Mouse (Mus musculus): Measurements from ENCODE around the gene Glt1d1.
"Not testable (repeated sequence)": the region's sequence is repeated elsewhere in the genome, so short reads cannot be mapped to it uniquely, and the experiment has no call there.

The Glt1d1 gene

DNA sequence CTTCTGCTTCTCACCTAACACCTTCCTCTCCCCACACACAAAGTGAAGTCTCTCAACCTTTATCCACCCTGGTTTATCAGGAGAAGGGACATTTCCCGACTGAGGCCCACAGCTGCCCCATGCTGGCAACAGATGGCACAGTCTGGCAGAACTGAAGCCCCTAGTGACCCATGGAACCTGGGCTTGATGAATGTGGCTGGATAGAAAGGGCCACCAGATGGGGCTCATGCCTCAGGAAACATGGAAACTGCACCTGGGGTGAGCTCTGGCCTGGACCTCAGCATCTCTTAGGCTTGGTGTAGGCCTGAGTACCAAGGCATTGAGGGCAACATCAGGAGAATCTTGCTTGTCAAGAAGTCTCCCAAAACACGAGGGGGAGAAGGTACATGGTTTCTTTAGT, 66.5 kb downstream of the Glt1d1 start:
- no peak for DNase-seq (ENCODE audit: low spot score in 2 of 2)

DNA sequence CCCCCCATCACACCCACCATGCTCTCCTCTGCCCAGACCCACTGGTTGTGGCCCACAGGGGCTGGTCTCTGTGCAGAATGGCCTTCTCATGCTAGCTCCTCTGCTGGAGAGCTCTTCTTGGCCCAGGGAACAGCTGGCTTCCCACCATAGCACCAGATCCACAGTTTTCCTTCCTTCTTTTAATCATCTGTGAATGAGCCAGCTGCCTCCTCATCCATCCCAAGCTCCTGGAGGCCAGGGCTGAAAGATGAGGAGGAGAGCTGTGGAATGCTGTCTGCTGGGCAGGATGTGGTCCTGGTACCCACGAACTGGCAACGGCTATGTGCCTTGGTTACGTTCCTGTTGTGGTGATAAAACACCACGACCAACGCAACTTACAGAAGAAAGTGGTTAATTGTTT, 67.6 kb downstream of the Glt1d1 start:
- no peak for DNase-seq (ENCODE audit: low spot score in 2 of 2)

DNA sequence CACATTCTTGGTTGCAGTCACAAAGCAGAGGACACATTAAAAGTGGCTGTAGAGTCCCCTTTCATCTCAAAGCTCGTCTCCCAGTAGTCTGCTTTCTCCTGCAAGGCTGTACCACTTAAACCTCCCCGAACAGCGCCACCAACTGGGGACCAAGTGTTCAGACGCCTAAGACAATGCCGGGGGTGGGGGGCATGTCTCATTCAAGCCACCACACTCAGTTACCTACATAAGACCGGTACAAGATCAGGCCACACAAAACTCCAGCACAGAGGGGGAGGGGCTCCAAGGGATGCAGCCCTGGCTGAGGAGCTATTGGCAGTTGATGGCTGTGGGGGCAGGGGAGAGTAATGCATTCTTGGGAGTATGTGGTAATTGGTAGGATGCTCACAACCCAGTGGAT, 68.1 kb downstream of the Glt1d1 start:
- DNase-seq (ENCODE audit: low spot score in 2 of 2): no peak

- DNase-seq (ENCODE audit: low spot score in 2 of 2): no peak
Observed at GRCm38 (mm10) chr5:127703609-127704180, 71.6 kb downstream of the Glt1d1 start.

GRCm38 (mm10) chr5:127705225-127705624, 73.2 kb downstream of the Glt1d1 start:
- DNase-seq (ENCODE audit: low spot score in 2 of 2): no peak

DNA sequence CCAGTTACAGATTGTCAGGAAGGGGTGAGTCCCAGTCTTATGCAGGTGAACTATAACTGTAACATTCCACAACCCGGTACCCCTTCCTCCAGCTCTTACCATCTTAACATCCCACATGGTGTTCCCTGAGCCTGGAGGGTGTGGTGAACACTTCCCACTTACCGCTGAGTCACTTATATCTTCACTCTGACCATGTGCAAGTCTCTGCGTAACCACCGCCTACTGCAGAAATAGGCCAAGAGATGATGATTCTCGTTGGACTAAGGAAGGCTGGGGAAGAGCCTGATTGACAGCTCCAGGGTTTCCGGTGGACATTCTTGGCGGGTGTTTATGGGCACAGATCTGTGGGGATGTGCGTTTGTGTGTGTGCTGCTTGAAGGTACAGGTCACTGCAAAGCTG, 73.9 kb downstream of the Glt1d1 start:
- no peak for DNase-seq (ENCODE audit: low spot score in 2 of 2)

DNA sequence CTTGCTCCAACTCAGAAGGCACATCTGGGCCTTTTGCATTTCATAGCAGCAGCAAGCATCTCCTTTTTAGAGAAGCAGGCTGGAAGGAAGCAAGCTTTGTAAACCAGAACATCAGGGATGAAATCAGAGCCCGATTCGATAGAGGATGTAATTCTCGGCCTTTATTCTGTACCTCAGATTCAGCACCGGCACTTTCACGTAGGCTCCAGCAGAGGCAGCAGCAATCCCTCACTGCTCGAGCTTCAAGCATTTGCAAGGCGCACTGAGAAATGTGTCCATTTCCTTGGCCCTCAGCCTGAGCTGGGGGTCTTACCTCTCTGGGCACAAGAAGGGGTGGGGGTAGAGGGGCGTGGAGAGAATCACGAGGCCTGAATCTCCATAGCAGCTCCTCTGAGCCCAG, 76.1 kb downstream of the Glt1d1 start:
- no peak for DNase-seq (ENCODE audit: low spot score in 2 of 2)

DNA sequence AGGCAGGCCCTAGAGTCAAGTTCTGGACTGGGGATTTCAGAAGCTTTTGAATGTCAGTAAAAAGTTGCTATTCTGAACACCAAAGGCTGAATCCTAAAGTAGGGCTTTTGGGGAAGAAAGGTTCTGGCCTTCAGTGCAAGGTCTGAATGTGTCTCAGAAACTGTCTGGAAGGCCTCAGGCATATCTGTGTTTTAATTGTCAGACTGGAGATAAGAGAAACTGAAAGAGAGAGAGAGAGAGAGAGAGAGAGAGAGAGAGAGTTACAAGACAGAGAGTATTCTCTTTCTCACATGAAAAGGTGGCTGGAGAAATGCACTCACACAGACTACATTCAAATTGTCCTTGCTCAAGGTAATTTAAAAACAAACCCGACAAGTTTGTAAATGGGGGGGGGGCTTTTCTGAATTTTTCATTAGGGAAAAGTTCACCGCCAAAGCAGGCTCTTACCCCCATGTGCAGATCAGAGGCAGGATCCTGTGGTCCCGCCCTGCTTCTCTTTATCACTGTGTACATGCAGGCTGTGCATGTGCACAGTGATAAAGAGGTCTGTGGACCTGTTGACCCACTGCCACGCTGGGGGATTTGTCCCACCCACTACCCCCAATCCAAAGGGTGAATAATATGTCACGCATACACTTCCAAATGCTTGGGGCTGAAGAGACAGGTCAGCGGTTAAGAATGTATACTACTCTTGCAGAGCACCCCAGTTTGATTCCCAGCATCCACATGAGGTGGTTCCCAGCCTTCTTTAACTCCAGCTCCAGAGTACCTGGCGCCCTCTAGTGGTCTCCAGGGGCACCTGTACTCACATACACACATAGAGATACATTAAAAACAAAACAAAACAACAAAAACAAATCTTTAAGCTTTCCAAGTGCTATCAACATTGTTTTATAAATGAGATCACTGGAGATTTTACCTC, 83.0 kb downstream of the Glt1d1 start:
- no peak for DNase-seq (ENCODE audit: low spot score in 2 of 2)

DNA sequence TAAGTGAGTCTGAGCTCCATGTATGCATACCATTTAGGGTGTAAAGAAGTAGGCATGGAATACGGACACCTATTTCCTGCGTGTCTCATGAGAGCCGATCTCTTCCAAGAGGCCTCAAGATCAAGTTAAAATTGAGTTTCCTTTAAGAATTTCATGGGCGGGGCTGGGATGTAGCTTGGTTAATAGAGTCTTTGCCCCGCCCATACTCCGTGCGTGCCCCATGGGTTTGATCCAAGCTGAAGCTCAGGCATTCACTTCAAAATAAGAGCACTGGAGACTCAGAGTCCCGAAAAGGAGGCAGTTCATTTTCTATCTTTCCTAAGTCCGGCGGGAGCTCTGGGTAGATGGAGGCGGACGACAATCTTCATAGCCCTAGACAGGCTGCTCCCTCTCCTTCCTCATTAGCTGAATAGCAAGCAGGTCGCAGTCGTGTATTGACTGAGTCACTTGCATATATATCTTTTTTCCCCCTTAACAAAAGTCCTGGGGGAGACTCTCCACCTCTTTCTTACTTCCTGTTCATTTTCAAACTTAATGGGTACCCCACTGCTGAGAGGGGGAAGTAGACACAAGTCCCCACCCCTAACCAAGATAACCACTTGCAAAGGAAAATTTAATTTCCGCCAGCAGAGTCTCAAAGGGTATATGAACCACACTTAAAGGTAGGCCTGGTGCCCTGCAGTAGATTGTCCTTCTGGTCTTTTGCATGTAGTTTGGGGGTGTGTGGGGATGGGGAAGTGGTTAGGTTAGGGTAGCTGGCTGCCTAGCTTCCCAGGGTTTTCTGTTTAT, 88.7 kb downstream of the Glt1d1 start:
- DNase-seq (ENCODE audit: low spot score in 2 of 2): peak in 1 of 2 experiments; percentile 31

- not testable (repeated sequence) for DNase-seq (ENCODE audit: low spot score in 2 of 2)
Observed at GRCm38 (mm10) chr5:127722171-127722570, 90.1 kb downstream of the Glt1d1 start.

GRCm38 (mm10) chr5:127730351-127730750, 98.3 kb downstream of the Glt1d1 start:
- no peak for DNase-seq (ENCODE audit: low spot score in 2 of 2)

DNA sequence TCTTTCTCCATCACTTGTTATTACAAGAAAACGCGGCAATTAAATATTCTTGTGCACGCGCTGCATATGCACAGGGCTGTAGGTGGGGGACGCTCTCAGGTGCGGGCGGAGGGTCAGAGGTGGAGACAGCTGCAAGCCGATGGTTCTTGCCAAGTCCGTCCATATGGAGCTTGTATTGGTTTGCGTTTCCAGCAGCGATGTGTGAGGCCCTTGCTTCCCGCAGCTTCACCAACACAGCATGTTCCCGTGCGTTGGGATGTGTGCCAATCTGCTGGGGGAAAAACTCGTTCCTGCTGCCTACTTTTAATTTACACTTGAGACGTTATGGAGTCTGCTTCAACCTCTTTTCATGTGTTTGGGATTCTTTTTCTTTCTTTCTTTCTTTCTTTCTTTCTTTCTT, 109.3 kb downstream of the Glt1d1 start:
- DNase-seq (ENCODE audit: low spot score in 2 of 2): no peak

DNA sequence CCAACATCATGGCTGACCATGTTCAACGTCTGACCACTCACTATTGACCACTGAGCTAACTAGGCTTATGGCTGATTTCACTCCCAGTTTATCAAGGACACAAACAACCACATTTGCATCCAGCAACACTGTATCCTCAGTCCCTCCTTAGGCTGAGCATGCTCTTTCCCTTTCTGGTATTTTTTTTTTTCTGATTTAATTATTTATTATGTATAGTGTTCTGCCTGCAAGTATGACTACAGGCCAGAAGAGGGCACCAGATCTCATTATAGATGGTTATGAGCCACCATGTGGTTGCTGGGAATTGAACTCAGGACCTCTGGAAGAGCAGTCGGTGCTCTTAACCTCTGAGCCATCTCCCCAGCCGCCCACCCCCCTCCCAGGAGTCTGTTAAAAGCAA, 117.5 kb downstream of the Glt1d1 start:
- DNase-seq (ENCODE audit: low spot score in 2 of 2): not testable (repeated sequence)

GRCm38 (mm10) chr5:127751262-127751975, 119.4 kb downstream of the Glt1d1 start:
- no peak for DNase-seq (ENCODE audit: low spot score in 2 of 2)

- DNase-seq (ENCODE audit: low spot score in 2 of 2): no peak
Observed at GRCm38 (mm10) chr5:127755594-127755993, 123.5 kb downstream of the Glt1d1 start.

- DNase-seq (ENCODE audit: low spot score in 2 of 2): no peak
Observed at GRCm38 (mm10) chr5:127756011-127756410, 123.9 kb downstream of the Glt1d1 start.

DNA sequence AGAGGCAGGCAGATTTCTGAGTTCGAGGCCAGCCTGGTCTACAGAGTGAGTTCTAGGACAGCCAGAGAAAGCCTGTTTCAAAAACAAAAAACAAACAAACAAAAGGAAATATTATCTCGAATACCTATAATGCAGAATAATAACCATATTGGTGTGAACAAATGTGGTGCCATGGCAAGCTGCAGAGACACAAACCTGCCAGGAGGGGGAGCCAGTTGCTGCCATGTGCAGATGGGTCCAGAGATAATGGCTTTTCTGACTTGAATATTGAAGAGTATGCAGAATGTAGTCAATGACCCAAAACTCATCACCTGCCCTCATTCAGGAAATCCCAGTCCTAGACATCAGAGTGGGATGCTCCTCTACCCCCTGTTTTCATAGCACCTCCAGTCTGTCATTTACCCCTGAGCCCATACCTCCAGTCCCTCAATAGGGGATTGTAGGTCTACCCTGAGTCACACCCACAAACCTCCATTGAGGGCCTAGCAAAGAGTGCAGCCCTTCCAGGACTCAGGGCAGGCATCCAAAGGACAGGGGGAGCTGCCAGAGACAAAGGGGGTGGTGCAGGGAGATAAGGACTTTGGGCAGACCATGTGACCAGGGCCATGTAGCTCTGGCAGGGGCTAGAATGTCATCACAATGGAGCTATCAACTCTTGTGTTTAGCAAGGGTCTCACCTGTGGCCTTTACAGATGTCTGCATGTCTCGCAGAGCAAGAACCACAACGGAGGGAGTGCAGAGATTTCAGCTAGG, 124.8 kb downstream of the Glt1d1 start:
- DNase-seq (ENCODE audit: low spot score in 2 of 2): no peak

DNA sequence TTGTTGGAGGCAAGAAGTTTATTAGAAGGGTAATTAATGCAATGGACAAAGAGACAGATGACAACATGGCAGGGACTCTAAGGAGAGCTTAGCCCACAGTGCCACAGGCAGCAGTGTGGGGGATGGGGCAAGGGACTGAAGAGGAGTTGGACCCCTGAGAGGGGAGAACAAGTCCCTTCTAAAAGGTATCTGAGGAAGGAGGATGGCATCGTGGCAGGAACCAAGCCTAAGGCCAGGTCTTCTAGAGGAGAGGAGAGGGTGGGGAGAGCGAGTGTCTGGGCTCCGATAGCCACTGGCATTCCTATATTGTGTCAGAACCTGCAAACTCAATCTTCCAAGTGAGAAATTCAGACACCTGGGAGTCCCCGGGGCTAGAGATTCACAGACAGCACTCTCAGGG, 126.5 kb downstream of the Glt1d1 start:
- DNase-seq (ENCODE audit: low spot score in 2 of 2): no peak
